18 mouse cellular contexts compared by ENCODE assay signal in the genomic region with DNA sequence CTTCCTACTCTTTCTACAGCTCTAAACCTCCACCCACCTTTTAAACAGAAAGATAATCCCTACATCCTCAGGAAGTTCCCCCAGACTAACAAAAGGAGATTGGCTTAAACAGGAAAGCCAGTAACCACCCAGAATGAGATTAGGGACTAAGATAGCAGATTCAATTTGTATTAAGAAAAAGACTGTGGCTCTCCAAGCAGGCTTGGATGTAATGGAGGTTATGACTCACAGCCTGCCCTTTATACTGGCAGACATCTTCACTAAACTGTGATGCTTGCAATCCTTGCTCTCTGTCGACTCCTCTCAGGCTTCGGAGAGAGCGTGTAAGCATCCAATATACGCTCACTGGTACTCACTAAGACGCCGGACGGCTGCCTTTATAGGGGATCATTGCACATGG.
DNase-seq lines count a peak whose midpoint lies in the region; ATAC-seq and TF ChIP-seq lines count a peak whose summit lies in the region.
"Had no signal": no experiment of that assay in that cellular context is flagged by ENCODE, and none has a peak within 500 bp of the region (broad histone marks: within the 10 kb centered on the region; RNA-seq: fewer than 3 reads in every experiment).

No protein-coding gene starts in this region.

- intact Hi-C loops in heart, adult 2 months (cut with DNase I), result no loop called here

- no peaks in the 10 kb centered on the region for H3K27me3 ChIP-seq in heart, postnatal 0 days (ENCODE audit: control insufficient read depth, insufficient read depth, low read length)
- H3K27me3 ChIP-seq in heart, adult 2 months (ENCODE audit: control insufficient read depth, insufficient read depth, low read length), result no peaks in the 10 kb centered on the region
- no peaks in the 10 kb centered on the region for H3K27me3 ChIP-seq in midbrain, embryonic 13.5 days
- no peaks in the 10 kb centered on the region for H3K27me3 ChIP-seq in midbrain, embryonic 11.5 days (ENCODE audit: control insufficient read depth, insufficient read depth, low read length)
- H3K27me3 ChIP-seq: neural tube, embryonic 13.5 days had no signal

- ATAC-seq in heart, postnatal 0 days (ENCODE audit: insufficient read depth, low read depth), result 0 out of 2 replicates have a peak, but pooled peaks have one; percentile 33
- ATAC-seq in midbrain, embryonic 13.5 days, result no peak
- ATAC-seq in midbrain, embryonic 11.5 days (ENCODE audit: low FRiP score), result no peak
- ATAC-seq: Patski had no signal

- no peak overlapping the region for H3K4me3 ChIP-seq in heart, postnatal 0 days (ENCODE audit: low read depth, low read length)
- no peak overlapping the region for H3K4me3 ChIP-seq in heart, adult 2 months
- H3K4me3 ChIP-seq in midbrain, embryonic 13.5 days (replicated peaks), result no peak overlapping the region
- H3K4me3 ChIP-seq in midbrain, embryonic 11.5 days (ENCODE audit: low read depth, low read length), result no peak overlapping the region
- H3K4me3 ChIP-seq: hindbrain, embryonic 10.5 days; neural tube, embryonic 13.5 days had no signal

- H3K4me1 ChIP-seq in heart, postnatal 0 days (ENCODE audit: control insufficient read depth, insufficient read depth), result no peaks in the 10 kb centered on the region
- H3K4me1 ChIP-seq in heart, adult 2 months (ENCODE audit: control insufficient read depth, insufficient read depth, low read length), result peaks cover 2% of the 10 kb centered on the region; the same call in 1 of the 2 replicates
- 0 out of 2 replicates have a peak, but pooled peaks cover 6% of the 10 kb centered on the region for H3K4me1 ChIP-seq in midbrain, embryonic 13.5 days (replicated peaks)
- H3K4me1 ChIP-seq in midbrain, embryonic 11.5 days (ENCODE audit: control insufficient read depth, insufficient read depth, low read length), result no peaks in the 10 kb centered on the region; the same call in 1 of the 2 replicates

- H3K36me3 ChIP-seq in heart, postnatal 0 days (replicated peaks; ENCODE audit: control insufficient read depth, insufficient read depth, low read length), result no peaks in the 10 kb centered on the region
- no peaks in the 10 kb centered on the region for H3K36me3 ChIP-seq in heart, adult 2 months (ENCODE audit: control insufficient read depth, insufficient read depth, low read length)
- no peaks in the 10 kb centered on the region for H3K36me3 ChIP-seq in midbrain, embryonic 13.5 days
- no peaks in the 10 kb centered on the region for H3K36me3 ChIP-seq in midbrain, embryonic 11.5 days (ENCODE audit: control insufficient read depth, insufficient read depth, low read length)
- H3K36me3 ChIP-seq: hindbrain, embryonic 10.5 days; neural tube, embryonic 13.5 days had no signal

- DNase-seq in heart, adult 11 months, result peak; percentile 63
- DNase-seq in heart, adult 18-20 months, result no peak
- DNase-seq in heart, postnatal 0 days (ENCODE audit: low spot score), result no peak
- no peak for DNase-seq in heart, adult 2 months
- no peak for DNase-seq in midbrain, embryonic 11.5 days (ENCODE audit: low spot score, missing footprints)
- no peak for DNase-seq in natural killer cell, adult 2 months (ENCODE audit: low spot score in 2 of 2)
- DNase-seq: cerebellum, adult 9-11 months; gastrocnemius, postnatal 10 days; kidney, adult 2 months; kidney, postnatal 14 days; left cerebral cortex, postnatal 4 days; thymus, postnatal 25 days had no signal

- no peak for TF ChIP-seq POLR2A in heart, adult 2 months (IDR thresholded peaks at IDR 0.05; ENCODE audit: insufficient read depth, low read depth, low read length)

- H3K79me2 ChIP-seq in heart, adult 2 months (replicated peaks; ENCODE audit: control insufficient read depth, insufficient read depth, low read length), result no peaks in the 10 kb centered on the region

- no peak for TF ChIP-seq EP300 in heart, postnatal 0 days (IDR thresholded peaks at IDR 0.05; ENCODE audit: low read depth)
- TF ChIP-seq EP300 in heart, adult 2 months (IDR thresholded peaks at IDR 0.05; ENCODE audit: insufficient read depth, low read depth, low read length), result no peak

- H3K9me3 ChIP-seq in heart, postnatal 0 days (replicated peaks; ENCODE audit: control insufficient read depth, low read length), result no peaks in the 10 kb centered on the region
- H3K9me3 ChIP-seq in midbrain, embryonic 13.5 days, result no peaks in the 10 kb centered on the region
- no peaks in the 10 kb centered on the region for H3K9me3 ChIP-seq in midbrain, embryonic 11.5 days (ENCODE audit: control insufficient read depth, low read length)
- H3K9me3 ChIP-seq: hindbrain, embryonic 10.5 days; neural tube, embryonic 13.5 days had no signal

- H3K27ac ChIP-seq in heart, postnatal 0 days (ENCODE audit: low read depth), result peak overlapping the region; percentile 18
- H3K27ac ChIP-seq in heart, adult 2 months, result no peak overlapping the region
- H3K27ac ChIP-seq in midbrain, embryonic 13.5 days, result 0 out of 2 replicates have a peak overlapping the region, but pooled peaks have one; percentile 11
- H3K27ac ChIP-seq in midbrain, embryonic 11.5 days (ENCODE audit: low read depth, low read length), result no peak overlapping the region
- H3K27ac ChIP-seq: hindbrain, embryonic 10.5 days; liver, embryonic 14.5 days; macrophage; neural tube, embryonic 13.5 days had no signal

- no peak overlapping the region for H3K4me2 ChIP-seq in heart, postnatal 0 days (ENCODE audit: low read depth, low read length)
- H3K4me2 ChIP-seq in midbrain, embryonic 13.5 days (replicated peaks), result no peak overlapping the region
- no peak overlapping the region for H3K4me2 ChIP-seq in midbrain, embryonic 11.5 days
- H3K4me2 ChIP-seq: neural tube, embryonic 13.5 days had no signal

- WGBS in heart, postnatal 0 days, result 81% methylated on average over 7 of the region's 7 CpGs
- WGBS in heart, adult 2 months, result 74% methylated on average over 7 of the region's 7 CpGs
- 89% methylated on average over 7 of the region's 7 CpGs for WGBS in midbrain, embryonic 13.5 days
- WGBS in midbrain, embryonic 11.5 days, result 92% methylated on average over 7 of the region's 7 CpGs

- no peak overlapping the region for H3K9ac ChIP-seq in heart, postnatal 0 days (replicated peaks; ENCODE audit: low read depth, low read length)
- H3K9ac ChIP-seq in heart, adult 2 months (ENCODE audit: low read depth, low read length), result no peak overlapping the region
- H3K9ac ChIP-seq in midbrain, embryonic 13.5 days (replicated peaks), result no peak overlapping the region
- no peak overlapping the region for H3K9ac ChIP-seq in midbrain, embryonic 11.5 days (ENCODE audit: low read length)
- H3K9ac ChIP-seq: liver, embryonic 14.5 days; neural tube, embryonic 13.5 days had no signal

- no peak for TF ChIP-seq CTCF in heart, postnatal 0 days (IDR thresholded peaks at IDR 0.05; ENCODE audit: low read depth)
- no peak for TF ChIP-seq CTCF in heart, adult 2 months (IDR thresholded peaks at IDR 0.05)

Comparison
In these comparisons a context has a peak if more than half of its experiments do, and no peak if none do; other contexts are left out.
1. H3K27ac ChIP-seq: peak in heart, postnatal 0 days (single experiment) and midbrain, embryonic 13.5 days (single experiment); none in heart, adult 2 months (single experiment) and midbrain, embryonic 11.5 days (single experiment).